Mouse (Mus musculus) right cerebral cortex, adult 2 months (tissue): ENCODE data around the gene Prkn.
A peak's percentile ranks its signal among the peaks of the same experiment; 100 is the strongest.

Experiments used
- DNase-seq, 2 experiments: peaks; one replicate each; pipeline ENCODE4 v3.0.0; 2021 to 2022; ENCODE audit warnings: low spot score in 2 of 2

Gene Prkn

DNA sequence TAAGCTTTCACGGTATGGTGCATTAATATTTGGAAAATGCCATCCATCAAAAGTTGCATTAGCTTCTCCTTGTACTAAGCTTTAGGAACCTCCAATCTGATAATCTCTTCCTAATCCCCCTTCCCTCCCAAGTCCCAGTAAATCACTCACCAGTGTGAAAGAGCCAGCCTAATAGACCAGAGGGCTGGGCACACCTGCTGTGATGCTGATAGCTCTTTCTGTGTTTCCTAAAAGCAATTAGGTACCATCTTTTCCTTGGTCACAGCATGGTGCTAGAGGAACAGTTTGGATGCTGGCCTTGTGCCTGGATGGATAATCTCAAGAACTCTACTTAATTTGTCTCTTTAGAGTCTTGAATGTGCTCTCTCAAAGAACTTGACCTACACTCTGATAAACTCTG, 287.0 kb downstream of the Prkn start:
- no peak for DNase-seq

GRCm38 (mm10) chr17:11130919-11131318, 290.7 kb downstream of the Prkn start:
- DNase-seq = no peak

DNA sequence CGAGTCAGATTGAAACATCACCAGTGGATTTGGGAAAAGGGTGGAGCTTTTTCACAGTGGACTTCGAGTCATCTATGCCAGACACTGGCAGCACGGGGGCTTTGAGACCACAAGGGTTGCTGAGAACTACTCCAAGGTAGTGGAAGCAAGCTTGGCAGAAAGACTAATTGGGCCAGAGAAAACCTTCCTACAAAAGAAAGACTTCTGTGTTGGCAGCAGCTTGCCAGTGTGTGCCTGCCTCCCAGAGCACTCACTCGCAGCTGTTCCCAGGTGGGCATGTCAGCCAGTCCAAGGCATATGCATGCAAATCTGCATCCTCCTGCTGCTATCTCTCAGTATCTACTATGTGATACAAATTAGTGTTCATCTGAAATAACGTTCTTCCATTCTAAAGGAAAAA, 302.1 kb downstream of the Prkn start:
- DNase-seq = peak; percentile 56 to 66

DNA sequence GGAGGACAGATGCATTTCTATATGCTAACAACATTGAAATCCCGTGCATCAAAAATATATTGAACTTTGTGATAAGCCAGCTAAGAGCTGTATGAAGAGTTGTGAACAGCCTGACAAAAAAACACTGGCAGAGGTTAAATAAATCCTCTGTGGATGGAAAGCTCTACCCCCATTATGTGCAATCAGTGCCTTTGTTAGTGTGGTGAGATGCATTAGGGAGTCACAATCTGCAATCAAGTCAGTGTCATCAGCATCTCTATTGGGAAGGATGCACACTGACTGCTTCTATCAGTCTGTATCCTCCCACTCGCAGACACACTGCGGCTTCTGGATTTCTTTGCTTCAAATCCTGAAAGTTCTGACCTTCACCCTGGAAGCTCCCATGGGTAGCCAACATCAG, 315.9 kb downstream of the Prkn start:
- DNase-seq = peak; percentile 19 to 20

DNA sequence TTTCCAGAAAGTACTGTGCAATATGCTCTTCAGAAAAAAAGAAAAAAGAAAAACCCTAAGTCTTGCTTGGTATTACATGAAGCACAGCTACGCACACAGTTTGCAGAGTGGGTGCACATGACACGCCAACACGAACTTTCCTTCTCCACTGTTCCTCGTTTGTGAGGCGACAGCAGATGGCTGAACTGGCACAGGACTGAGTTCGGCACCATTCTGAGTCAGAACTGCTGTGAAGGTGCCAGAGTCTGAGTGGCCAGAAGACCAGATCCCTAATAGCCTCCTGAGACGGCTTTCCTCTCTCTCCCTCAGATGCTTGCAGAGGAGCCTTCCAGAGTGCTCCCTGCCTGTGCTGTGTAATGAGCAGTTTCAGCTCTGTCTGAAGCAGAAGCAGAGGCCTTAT, 317.4 kb downstream of the Prkn start:
- peak; percentile 85 to 87 for DNase-seq

DNA sequence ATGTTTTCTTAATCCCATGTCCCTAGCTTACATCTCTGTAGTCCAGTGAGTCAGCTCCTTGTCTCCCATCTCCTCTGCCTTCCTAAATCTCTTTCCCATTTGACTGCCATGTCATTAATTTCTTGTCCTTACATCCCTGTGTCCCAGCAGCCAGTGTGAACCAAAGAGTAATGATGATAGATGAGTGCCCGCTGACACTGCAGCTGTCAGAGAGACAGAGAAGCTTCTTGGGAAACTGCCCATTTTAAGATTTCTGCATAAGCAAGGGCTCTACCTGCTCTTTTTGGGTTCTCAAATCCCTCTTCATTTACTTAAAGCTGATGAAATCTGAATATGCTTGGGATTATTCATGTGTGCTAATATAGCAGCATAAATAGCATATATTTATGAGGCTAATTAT, 321.3 kb downstream of the Prkn start:
- DNase-seq = no peak

DNA sequence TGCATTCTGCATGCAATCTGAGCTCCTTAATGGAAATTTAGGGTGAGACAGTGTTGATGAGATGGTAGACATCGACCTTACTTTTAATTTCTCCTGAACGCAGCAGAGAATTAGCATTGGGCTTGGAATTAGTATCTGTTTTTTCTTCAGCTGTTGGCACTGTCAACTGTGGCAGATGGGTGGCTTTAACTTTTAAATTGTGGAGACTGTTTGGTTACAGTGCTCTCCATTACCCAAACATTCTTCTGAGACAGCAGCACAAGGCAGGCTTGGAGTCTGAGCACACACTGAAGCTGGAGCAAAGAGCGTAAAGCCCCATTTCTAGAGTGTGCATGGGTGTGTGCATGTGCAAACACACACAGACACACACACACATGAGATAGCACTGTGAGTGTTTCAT, 322.6 kb downstream of the Prkn start:
- DNase-seq = no peak

- DNase-seq = no peak
These were observed 347.2 kb downstream of the Prkn start for GRCm38 (mm10) chr17:11187356-11187755.

- DNase-seq = no peak
These were observed 348.3 kb downstream of the Prkn start for GRCm38 (mm10) chr17:11188494-11188893.

- no peak for DNase-seq
These were observed 350.1 kb downstream of the Prkn start for GRCm38 (mm10) chr17:11190306-11190705.

DNA sequence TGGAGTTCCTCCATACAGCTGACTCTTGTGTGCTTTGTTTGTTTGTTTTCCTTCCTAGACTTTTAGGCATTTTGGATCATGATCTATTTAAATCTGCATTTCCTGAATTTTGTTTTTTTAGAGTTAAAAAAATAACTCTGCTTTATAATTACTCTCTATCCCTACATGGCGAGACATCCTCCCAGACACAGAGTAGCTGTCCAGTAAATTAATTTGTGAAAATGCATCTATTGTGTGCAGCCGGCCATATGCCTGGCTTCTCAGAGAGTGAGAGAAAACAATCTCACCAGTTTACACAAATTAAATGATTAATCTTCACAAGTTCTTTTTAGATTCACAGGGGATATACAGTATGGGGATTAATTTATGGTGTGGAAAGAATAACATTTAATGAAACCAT, 357.9 kb downstream of the Prkn start:
- DNase-seq = no peak

- DNase-seq = peak; percentile 70 to 74
These were observed 368.9 kb downstream of the Prkn start for GRCm38 (mm10) chr17:11209063-11209462.

- DNase-seq = peak; percentile 29 to 30
These were observed 370.8 kb downstream of the Prkn start for GRCm38 (mm10) chr17:11211006-11211405.

DNA sequence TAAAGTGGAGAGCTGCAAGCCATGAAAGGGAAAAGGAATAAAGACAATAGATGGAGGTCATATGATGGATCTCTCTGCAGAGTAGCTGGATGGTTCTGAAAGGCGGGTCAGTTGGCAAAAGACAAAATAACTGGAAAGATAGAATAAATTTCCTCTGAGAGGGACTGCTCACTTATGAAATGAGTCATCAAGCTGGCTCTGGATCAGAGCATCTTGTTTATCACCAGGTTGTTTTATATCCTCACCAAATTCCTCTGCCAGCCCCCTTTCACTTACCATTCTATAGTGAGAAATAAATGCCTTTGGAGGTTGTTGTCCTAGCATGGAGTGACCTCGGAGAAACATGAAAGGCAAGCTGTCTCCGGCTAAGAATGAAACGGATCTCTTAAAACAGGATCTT, 371.4 kb downstream of the Prkn start:
- peak; percentile 14 to 35 for DNase-seq

- peak; percentile 17 to 26 for DNase-seq
These were observed 373.5 kb downstream of the Prkn start for GRCm38 (mm10) chr17:11213689-11214088.

DNA sequence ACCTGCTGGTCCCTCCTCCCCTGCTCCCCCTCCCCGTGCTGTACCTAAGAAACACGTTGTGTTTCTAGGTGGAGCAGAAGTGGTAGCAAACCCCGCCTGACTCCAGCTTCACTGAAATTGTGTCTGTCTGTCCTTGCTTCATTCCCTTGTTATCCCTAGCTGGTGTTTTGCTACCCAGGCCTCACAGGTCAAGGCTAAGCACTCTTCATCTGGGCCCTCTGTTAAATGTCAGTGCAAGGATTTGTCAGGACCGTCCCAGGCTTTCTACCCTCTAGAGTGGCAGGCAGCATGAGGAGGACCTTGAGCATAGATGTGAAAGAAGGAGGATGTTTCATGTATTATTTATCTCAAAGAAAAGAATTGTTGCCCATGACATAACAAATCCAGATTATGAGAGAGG, 388.8 kb downstream of the Prkn start:
- DNase-seq = no peak

DNA sequence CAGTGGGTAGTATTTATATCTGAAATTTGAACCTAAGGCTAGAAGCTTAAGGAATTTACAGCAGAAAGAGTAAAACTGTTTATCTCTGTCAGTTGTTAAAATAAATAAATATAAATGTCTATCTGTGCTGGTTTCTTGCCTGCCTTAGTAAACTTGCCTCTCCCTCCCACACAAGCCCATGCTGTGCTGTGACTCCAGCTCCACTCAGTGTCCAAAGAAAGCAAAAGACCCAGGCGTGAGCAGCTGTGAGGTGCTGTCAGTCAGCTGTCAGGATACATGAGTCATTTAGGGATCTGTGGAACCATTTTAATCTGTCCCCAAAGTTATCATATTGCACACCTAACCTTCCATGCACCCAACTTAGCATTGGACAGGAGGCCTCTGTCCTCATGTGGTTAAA, 389.2 kb downstream of the Prkn start:
- peak in 1 of 2 experiments; percentile 26 for DNase-seq

DNA sequence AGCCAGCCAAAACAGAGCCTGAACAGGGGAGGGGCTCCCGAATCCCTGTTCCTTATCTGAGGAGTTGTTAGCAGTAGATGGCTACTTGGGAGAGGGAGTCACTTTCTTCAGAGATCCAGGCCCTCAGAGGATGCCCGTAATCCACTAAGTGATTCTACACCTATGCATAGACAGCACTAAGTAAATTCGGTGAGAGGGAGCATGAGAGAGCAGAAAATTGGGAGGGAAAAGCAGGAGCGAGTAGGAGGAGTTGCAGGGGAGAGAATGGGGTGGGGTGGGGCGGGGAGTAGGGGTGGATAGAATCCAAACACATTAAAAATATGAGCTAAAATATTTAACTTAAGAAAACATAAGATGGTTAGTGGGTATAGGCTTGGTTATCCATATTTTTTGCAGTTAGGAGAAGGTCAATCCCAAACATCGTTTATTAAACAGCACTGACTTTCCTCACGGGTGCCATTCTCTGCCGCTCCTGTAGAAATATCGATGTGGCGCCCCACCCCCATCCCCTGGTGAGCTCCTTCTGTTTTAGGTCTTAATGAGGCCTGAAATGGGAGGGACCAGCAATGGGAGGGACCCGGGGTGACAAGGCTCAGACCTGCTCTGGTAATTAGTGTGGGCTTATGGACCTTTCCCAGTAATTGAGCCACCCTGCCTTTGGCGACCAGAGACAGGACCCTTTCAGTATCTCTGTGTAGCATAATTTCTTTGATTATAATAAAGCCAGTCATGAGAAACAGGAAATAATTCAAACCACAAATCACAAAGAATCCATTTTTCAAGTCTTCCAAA, 390.6 kb downstream of the Prkn start:
- no peak for DNase-seq

GRCm38 (mm10) chr17:11235273-11235672, 395.1 kb downstream of the Prkn start:
- DNase-seq = no peak

- no peak for DNase-seq
These were observed 404.9 kb downstream of the Prkn start for GRCm38 (mm10) chr17:11245040-11245439.

- DNase-seq = no peak
These were observed 409.0 kb downstream of the Prkn start for GRCm38 (mm10) chr17:11249216-11249615.

- no peak for DNase-seq
These were observed 420.5 kb downstream of the Prkn start for GRCm38 (mm10) chr17:11260663-11261062.

- no peak for DNase-seq
These were observed 421.5 kb downstream of the Prkn start for GRCm38 (mm10) chr17:11261679-11262078.

DNA sequence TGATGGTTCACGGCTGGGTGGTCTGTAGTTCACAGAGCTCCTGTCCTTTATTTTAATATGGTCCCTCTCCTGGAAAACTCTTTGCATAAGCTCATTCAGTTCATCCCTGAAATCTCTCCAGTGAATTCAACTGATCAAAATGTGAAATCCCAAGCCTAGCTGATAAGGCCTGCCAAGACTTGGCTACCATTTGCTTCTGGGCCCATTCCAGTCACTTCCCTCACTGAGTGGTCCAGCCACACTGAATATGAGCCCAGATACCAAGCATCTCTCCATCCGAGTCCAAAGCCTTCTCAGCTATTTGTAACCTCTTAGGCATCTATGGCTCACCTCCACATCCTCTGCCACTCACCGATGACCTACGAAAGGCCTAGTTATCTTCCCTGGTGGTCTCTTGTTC, 427.8 kb downstream of the Prkn start:
- DNase-seq = no peak
